Mouse (Mus musculus) megakaryocyte progenitor cell, adult 5-6 weeks (primary cell): ENCODE measurements around the gene Galnt18. TPM values are rescaled to one million over a fixed set of nuclear protein-coding genes. Genes with fewer than 3 reads are reported as not detected.

Experiments used
- ATAC-seq: replicated peaks from 2 replicates; pipeline ENCODE4 v1.8.0; 2016; ENCODE audit warnings: mild to moderate bottlenecking, moderate TSS enrichment, inconsistent platforms; ENCODE audit not compliant: poor library complexity
- total RNA-seq, 2 experiments: library from RNA; stranded (forward) in 1 of 2; stranded (reverse) in 1 of 2; fragments of 157-497, 149-512 nt in 1 of 2; fragments of 200-1000 nt in 1 of 2; gene quantifications; 2 replicates each; pipeline versions ENCODE4 v1.2.3 to v1.2.4; 2015 to 2017

Galnt18 gene
- total RNA-seq, 2 experiments from 2014 or later, result 0.12 TPM; not detected in 1

- ATAC-seq, result no peak
These were observed 7.4 kb downstream of the Galnt18 start for GRCm38 (mm10) chr7:111772398-111772797.

- ATAC-seq, result no peak
These were observed 8.5 kb downstream of the Galnt18 start for GRCm38 (mm10) chr7:111771251-111771801.

GRCm38 (mm10) chr7:111770585-111770984 lies 9.2 kb downstream of the Galnt18 start:
- ATAC-seq, result no peak

- ATAC-seq, result no peak
These were observed 13.5 kb downstream of the Galnt18 start for GRCm38 (mm10) chr7:111766145-111766767.

- ATAC-seq, result no peak
These were observed 17.0 kb downstream of the Galnt18 start for GRCm38 (mm10) chr7:111762754-111763153.

GRCm38 (mm10) chr7:111748571-111749071 lies 31.2 kb downstream of the Galnt18 start:
- no peak for ATAC-seq

GRCm38 (mm10) chr7:111744770-111745169 lies 35.0 kb downstream of the Galnt18 start:
- ATAC-seq, result no peak

GRCm38 (mm10) chr7:111741595-111741994 lies 38.2 kb downstream of the Galnt18 start:
- ATAC-seq, result no peak

GRCm38 (mm10) chr7:111740091-111740490 lies 39.7 kb downstream of the Galnt18 start:
- ATAC-seq, result no peak

GRCm38 (mm10) chr7:111739371-111739765 lies 40.4 kb downstream of the Galnt18 start:
- no peak for ATAC-seq

GRCm38 (mm10) chr7:111738456-111739370 lies 41.1 kb downstream of the Galnt18 start:
- no peak for ATAC-seq

- ATAC-seq, result no peak
These were observed 42.4 kb downstream of the Galnt18 start for GRCm38 (mm10) chr7:111737426-111737825.

GRCm38 (mm10) chr7:111736365-111736764 lies 43.4 kb downstream of the Galnt18 start:
- no peak for ATAC-seq

- no peak for ATAC-seq
These were observed 49.2 kb downstream of the Galnt18 start for GRCm38 (mm10) chr7:111730346-111731269.

GRCm38 (mm10) chr7:111726928-111727327 lies 52.8 kb downstream of the Galnt18 start:
- no peak for ATAC-seq

- ATAC-seq, result no peak
These were observed 55.0 kb downstream of the Galnt18 start for GRCm38 (mm10) chr7:111724730-111725129.

GRCm38 (mm10) chr7:111724004-111724403 lies 55.8 kb downstream of the Galnt18 start:
- no peak for ATAC-seq

GRCm38 (mm10) chr7:111721308-111721698 lies 58.5 kb downstream of the Galnt18 start:
- no peak for ATAC-seq

- no peak for ATAC-seq
These were observed 59.1 kb downstream of the Galnt18 start for GRCm38 (mm10) chr7:111720511-111721307.

GRCm38 (mm10) chr7:111718900-111719299 lies 60.9 kb downstream of the Galnt18 start:
- ATAC-seq, result no peak
